Mouse (Mus musculus): ENCODE data around the gene Sp110. TPM values are rescaled to one million over a fixed set of nuclear protein-coding genes. Genes with fewer than 3 reads are reported as not detected.
"Not testable (repeated sequence)": the region's sequence is repeated elsewhere in the genome, so short reads cannot be mapped to it uniquely, and the experiment has no call there.

Sp110 gene
- polyA plus RNA-seq, 1 experiment from 2014 or later, result 0.95 TPM

DNA sequence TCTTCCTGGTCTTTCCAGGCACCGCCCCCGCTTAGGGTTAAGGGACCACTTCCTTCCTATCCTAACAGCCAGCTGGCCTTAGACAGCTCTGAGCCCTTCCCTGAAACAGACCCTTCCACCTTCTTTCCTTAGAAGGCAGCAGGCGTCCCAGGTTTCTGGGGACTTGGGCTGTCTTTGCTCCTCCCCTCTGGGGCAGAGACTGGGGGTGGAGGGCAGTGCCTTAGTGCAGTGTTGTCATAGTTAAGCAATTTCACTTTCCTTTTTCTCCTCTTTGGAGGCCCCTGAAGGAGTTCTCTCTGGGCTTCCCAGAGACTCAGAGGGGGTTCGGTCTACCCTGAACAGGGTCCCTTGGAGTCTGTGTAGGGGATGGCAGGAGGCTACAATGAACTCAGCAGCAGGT, 2.2 kb upstream of the Sp110 start:
- not testable (repeated sequence) for H3K27ac ChIP-seq (ENCODE audit: low read depth, low read length)

GRCm38 (mm10) chr1:85600078-85600477, 1.5 kb upstream of the Sp110 start, which contains the start of gene Sp140:
TSS of gene Sp140 (plus strand) at chr1:85600378.
- H3K27me3 ChIP-seq (replicated peaks; ENCODE audit: control insufficient read depth, insufficient read depth, low read length); H3K27ac ChIP-seq (ENCODE audit: low read depth, low read length); ATAC-seq; H3K4me3 ChIP-seq (ENCODE audit: low read length); H3K9ac ChIP-seq (ENCODE audit: low read depth, low read length); H3K36me3 ChIP-seq (ENCODE audit: control insufficient read depth, insufficient read depth, low read length); H3K4me1 ChIP-seq (ENCODE audit: control insufficient read depth, insufficient read depth, low read depth, low read length); H3K9me3 ChIP-seq (ENCODE audit: control insufficient read depth, low read length); H3K4me2 ChIP-seq (ENCODE audit: low read length): not testable (repeated sequence)
- WGBS, result no CpG with 5 or more reads among the region's 5 CpGs

More for the DNA sequence above, 2.2 kb upstream of the Sp110 start:
- 66% methylated on average over 4 of the region's 4 CpGs for WGBS
- H3K4me1 ChIP-seq (ENCODE audit: control insufficient read depth, insufficient read depth, low read depth, low read length); ATAC-seq; H3K4me3 ChIP-seq (ENCODE audit: low read length); H3K9ac ChIP-seq (ENCODE audit: low read depth, low read length); H3K36me3 ChIP-seq (ENCODE audit: control insufficient read depth, insufficient read depth, low read length); H3K4me2 ChIP-seq (ENCODE audit: low read length); H3K9me3 ChIP-seq (ENCODE audit: control insufficient read depth, low read length); H3K27me3 ChIP-seq (replicated peaks; ENCODE audit: control insufficient read depth, insufficient read depth, low read length): not testable (repeated sequence)

DNA sequence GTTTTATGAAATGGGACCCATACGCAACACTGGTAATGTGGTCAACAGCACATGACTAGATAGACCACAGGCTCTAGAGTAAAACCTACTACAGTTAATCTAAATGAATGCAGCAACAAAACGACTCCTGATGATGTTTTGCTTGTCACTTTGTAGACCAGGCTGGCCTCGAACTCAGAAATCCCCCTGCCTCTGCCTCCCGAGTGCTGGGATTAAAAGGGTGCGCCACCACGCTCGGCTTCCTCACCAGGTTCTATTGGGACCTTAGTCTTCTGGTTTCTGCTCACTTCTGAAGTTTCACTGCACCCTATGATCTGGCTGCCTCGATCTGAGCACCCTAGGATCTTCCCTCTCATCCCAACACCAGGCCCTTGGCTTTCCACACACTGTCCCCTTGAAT, 6.1 kb downstream of the Sp110 start:
- 81% methylated on average over 8 of the region's 8 CpGs for WGBS
- not testable (repeated sequence) for H3K27me3 ChIP-seq (replicated peaks; ENCODE audit: control insufficient read depth, insufficient read depth, low read length); H3K9ac ChIP-seq (ENCODE audit: low read depth, low read length); ATAC-seq; H3K4me1 ChIP-seq (ENCODE audit: control insufficient read depth, insufficient read depth, low read depth, low read length); H3K9me3 ChIP-seq (ENCODE audit: control insufficient read depth, low read length); H3K27ac ChIP-seq (ENCODE audit: low read depth, low read length); H3K4me3 ChIP-seq (ENCODE audit: low read length); H3K36me3 ChIP-seq (ENCODE audit: control insufficient read depth, insufficient read depth, low read length); H3K4me2 ChIP-seq (ENCODE audit: low read length)

GRCm38 (mm10) chr1:85588697-85589096, 9.9 kb downstream of the Sp110 start:
- H3K9ac ChIP-seq (ENCODE audit: low read depth, low read length); H3K27me3 ChIP-seq (replicated peaks; ENCODE audit: control insufficient read depth, insufficient read depth, low read length); H3K36me3 ChIP-seq (ENCODE audit: control insufficient read depth, insufficient read depth, low read length); H3K4me3 ChIP-seq (ENCODE audit: low read length); H3K4me2 ChIP-seq (ENCODE audit: low read length); ATAC-seq; H3K9me3 ChIP-seq (ENCODE audit: control insufficient read depth, low read length); H3K27ac ChIP-seq (ENCODE audit: low read depth, low read length); H3K4me1 ChIP-seq (ENCODE audit: control insufficient read depth, insufficient read depth, low read depth, low read length): not testable (repeated sequence)
- 90% methylated on average over 1 of the region's 2 CpGs for whole genome bisulfite sequencing

DNA sequence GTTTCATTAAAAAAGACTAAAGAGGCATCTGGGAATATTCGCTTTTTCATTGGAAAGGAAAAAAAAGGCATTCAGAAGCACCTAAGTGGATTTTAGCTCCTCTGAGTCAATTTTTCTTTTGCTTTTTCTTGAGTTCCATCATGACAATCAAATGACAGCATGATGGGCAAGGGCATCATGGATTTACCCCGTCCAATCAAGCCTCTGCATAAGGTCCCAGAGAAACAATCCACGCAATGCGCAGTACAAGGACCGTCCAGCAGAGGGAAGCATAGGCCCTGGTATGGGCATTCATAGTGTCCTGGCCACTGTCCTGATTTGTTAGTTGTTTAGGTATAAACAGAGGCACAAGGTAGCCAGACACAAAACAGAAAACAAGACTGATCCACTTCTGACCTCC, 17.1 kb downstream of the Sp110 start:
- not testable (repeated sequence) for H3K27me3 ChIP-seq (replicated peaks; ENCODE audit: control insufficient read depth, insufficient read depth, low read length); H3K27ac ChIP-seq (ENCODE audit: low read depth, low read length); H3K4me1 ChIP-seq (ENCODE audit: control insufficient read depth, insufficient read depth, low read depth, low read length); H3K36me3 ChIP-seq (ENCODE audit: control insufficient read depth, insufficient read depth, low read length); H3K9ac ChIP-seq (ENCODE audit: low read depth, low read length); ATAC-seq; H3K4me2 ChIP-seq (ENCODE audit: low read length); H3K9me3 ChIP-seq (ENCODE audit: control insufficient read depth, low read length); H3K4me3 ChIP-seq (ENCODE audit: low read length)
- WGBS, result 26% methylated on average over 5 of the region's 5 CpGs

GRCm38 (mm10) chr1:85580578-85580977, 18.0 kb downstream of the Sp110 start:
- ATAC-seq, result peak; percentile 56
- not testable (repeated sequence) for H3K36me3 ChIP-seq (ENCODE audit: control insufficient read depth, insufficient read depth, low read length); H3K9ac ChIP-seq (ENCODE audit: low read depth, low read length); H3K4me2 ChIP-seq (ENCODE audit: low read length); H3K9me3 ChIP-seq (ENCODE audit: control insufficient read depth, low read length); H3K4me3 ChIP-seq (ENCODE audit: low read length); H3K27ac ChIP-seq (ENCODE audit: low read depth, low read length); H3K27me3 ChIP-seq (replicated peaks; ENCODE audit: control insufficient read depth, insufficient read depth, low read length); H3K4me1 ChIP-seq (ENCODE audit: control insufficient read depth, insufficient read depth, low read depth, low read length)
- 65% methylated on average over 3 of the region's 3 CpGs for WGBS

DNA sequence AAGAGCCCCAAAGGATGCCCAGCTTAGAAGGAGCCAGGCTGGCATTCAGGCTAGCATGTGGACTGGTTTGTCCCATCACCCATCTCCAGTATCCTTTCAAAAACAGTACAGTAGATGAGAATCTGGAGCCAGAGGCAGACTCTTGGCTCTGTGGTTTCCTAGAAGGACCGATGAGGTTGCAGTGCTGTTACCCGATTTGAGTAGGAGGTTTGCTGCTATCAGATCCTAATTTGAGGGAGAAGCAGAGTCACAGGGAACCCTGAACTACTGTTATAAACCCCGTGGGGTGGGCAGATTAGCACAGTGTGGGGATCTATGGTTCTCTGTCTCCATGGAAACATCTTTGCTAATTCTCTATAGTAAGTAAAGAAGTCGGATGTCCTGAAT, 18.5 kb downstream of the Sp110 start:
- not testable (repeated sequence) for H3K27me3 ChIP-seq (replicated peaks; ENCODE audit: control insufficient read depth, insufficient read depth, low read length); H3K27ac ChIP-seq (ENCODE audit: low read depth, low read length); H3K4me1 ChIP-seq (ENCODE audit: control insufficient read depth, insufficient read depth, low read depth, low read length); H3K4me3 ChIP-seq (ENCODE audit: low read length); H3K36me3 ChIP-seq (ENCODE audit: control insufficient read depth, insufficient read depth, low read length); H3K9ac ChIP-seq (ENCODE audit: low read depth, low read length); H3K4me2 ChIP-seq (ENCODE audit: low read length); H3K9me3 ChIP-seq (ENCODE audit: control insufficient read depth, low read length)
- peak; percentile 80 for ATAC-seq
- 91% methylated on average over 2 of the region's 4 CpGs for WGBS

DNA sequence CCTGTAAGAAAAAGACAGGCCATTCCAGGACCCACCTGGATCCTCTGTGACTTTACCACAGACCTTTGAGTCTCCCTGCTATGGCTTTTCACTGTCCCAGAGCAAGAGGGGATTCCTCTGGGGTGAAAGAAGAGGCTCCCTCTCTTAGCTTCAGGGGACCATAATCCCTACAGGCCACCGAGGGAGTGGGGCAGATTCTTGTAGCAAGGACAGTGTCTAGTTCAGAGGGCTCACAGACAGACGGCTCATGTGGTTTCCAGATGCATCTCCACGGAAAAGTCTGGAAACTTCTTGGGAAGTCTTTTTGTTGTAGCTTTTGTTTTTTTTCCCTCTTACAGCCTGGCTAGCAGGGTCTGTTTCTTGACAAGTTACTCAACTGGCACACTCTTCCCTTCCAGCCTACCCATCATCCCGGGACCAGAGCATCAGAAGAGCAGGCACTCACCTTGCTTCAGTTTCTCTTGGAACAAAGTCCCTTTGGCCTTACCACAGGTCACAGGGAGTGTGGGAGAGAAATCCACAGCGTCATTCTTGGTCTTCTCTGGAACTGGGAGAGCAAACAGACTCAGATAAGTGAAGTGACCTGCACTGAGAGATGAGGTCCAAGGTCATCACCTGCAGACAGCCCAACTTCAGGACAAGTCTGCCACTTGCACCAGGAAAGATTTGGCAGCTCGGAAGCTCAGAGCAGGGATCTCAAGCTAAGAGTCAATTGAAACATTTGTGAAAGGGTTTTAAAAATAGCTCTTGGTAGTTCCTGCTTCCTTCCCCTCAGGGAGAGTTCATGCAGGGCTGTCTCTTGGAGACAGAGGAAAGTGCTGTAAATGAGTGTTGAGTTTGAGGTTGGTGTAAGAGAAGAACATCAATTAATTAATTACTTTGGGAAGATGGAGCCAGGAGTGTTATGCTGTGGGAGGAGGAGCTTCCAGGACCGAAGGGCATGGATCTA, 19.1 kb downstream of the Sp110 start:
- not testable (repeated sequence) for H3K27ac ChIP-seq (ENCODE audit: low read depth, low read length); H3K4me2 ChIP-seq (ENCODE audit: low read length); H3K9me3 ChIP-seq (ENCODE audit: control insufficient read depth, low read length); H3K9ac ChIP-seq (ENCODE audit: low read depth, low read length); ATAC-seq; H3K4me1 ChIP-seq (ENCODE audit: control insufficient read depth, insufficient read depth, low read depth, low read length); H3K27me3 ChIP-seq (replicated peaks; ENCODE audit: control insufficient read depth, insufficient read depth, low read length); H3K36me3 ChIP-seq (ENCODE audit: control insufficient read depth, insufficient read depth, low read length); H3K4me3 ChIP-seq (ENCODE audit: low read length)
- 72% methylated on average over 6 of the region's 7 CpGs for WGBS

- H3K27ac ChIP-seq (ENCODE audit: low read depth, low read length); H3K4me3 ChIP-seq (ENCODE audit: low read length); H3K4me2 ChIP-seq (ENCODE audit: low read length); H3K4me1 ChIP-seq (ENCODE audit: control insufficient read depth, insufficient read depth, low read depth, low read length); ATAC-seq; H3K27me3 ChIP-seq (replicated peaks; ENCODE audit: control insufficient read depth, insufficient read depth, low read length); H3K36me3 ChIP-seq (ENCODE audit: control insufficient read depth, insufficient read depth, low read length); H3K9me3 ChIP-seq (ENCODE audit: control insufficient read depth, low read length); H3K9ac ChIP-seq (ENCODE audit: low read depth, low read length): not testable (repeated sequence)
- 62% methylated on average over 2 of the region's 3 CpGs for whole genome bisulfite sequencing
Observed at GRCm38 (mm10) chr1:85578372-85579010, 20.1 kb downstream of the Sp110 start.
